Mouse (Mus musculus) MN1 (cell line): Measurements from ENCODE around the gene Gprin1.

Source experiments
- DNase-seq: peaks from one replicate; pipeline ENCODE4 v3.0.0-alpha.2; 2016; ENCODE audit warnings: low spot score

Gprin1 gene

GRCm38 (mm10) chr13:54726131-54726530 lies 23.5 kb downstream of the Gprin1 start:
- DNase-seq, result peak; percentile 71

DNA sequence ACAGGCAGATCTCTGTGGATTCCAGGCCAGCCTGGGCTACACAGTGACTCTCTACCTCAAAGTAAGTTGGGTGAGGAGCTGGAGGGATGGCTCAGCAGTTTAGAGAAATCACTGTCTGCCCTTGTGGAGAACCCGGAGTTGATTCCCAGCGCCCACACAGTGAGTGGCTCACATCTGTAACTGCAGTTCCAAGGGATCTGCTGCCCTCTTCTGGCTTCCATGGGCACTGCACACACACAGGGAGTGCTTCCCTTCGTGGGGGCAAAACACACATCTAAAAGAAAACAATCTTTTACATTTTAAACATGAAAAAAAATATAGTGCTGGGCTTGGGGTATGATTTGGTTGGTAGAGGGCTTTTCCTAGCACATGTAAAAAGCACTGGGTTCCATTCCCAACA lies 26.5 kb downstream of the Gprin1 start:
- DNase-seq, result no peak

DNA sequence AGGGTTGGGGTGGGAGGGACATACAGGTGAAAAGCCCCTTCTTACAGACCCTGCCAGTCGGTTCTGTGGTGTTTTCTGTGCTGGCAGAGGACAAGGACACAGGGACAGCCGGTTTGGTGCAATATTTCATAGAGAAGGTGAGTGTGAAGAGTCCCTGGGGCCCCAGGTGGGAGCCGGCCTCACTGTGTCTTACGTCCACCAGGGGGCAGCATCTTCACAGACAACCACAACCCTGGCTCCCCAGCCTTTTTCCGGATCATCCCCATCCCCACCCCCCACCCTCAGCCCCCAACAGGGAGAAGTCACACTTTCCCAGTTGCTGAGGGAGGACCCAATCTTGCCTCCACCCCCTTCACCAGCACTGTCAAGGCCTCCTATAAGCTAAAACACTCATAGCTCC lies 32.8 kb downstream of the Gprin1 start:
- DNase-seq, result peak; percentile 61

GRCm38 (mm10) chr13:54714996-54715395 lies 34.7 kb downstream of the Gprin1 start:
- DNase-seq, result peak; percentile 81

GRCm38 (mm10) chr13:54714393-54714792 lies 35.3 kb downstream of the Gprin1 start:
- DNase-seq, result no peak

- DNase-seq, result no peak
Observed at GRCm38 (mm10) chr13:54710866-54711265, 38.8 kb downstream of the Gprin1 start.

DNA sequence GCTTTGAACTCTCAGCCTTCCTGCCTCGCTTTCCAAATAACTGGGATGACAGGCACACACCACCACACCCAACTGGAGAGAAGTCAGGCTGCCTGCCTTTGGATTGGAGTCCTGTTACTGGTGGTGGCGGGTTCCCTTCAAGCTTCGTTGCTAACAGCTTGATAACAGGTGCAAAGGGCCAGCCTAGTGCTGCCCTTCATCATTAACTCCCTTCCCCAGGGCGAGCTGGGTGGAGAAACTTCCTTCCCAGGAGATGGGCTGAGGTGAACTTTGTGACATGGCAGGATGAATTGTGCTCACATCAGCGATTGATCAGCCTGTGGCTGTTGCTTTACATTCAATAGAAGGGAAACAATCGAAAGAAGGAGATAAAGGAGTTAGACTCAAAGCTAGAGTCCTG lies 44.8 kb downstream of the Gprin1 start:
- DNase-seq, result no peak

GRCm38 (mm10) chr13:54702507-54702906 lies 47.2 kb downstream of the Gprin1 start:
- DNase-seq, result no peak

DNA sequence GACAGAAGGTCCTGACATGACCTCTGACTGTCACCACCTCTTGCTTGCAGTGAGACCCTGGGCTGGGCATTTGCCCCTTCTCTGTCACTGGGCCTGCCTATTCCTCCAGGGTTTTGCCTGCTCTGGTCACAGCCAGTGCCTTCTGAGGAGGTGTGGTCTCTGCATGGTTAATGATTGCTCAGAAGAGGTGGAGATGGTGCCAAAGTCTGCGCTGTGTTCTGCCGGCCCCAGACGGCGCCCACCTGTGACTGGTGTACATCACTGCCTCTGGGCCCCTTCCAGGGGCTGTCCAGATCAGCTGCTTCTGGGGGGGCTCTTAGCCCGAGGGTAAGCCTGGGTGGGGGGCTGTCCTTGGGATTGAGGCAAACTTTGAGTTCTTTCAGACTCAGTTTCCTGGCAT lies 48.4 kb downstream of the Gprin1 start, which contains the start of gene Cdhr2:
Gene Cdhr2 (plus strand): TSS at position 219 of the 400 bp plus-strand sequence.
- DNase-seq, result no peak

- DNase-seq, result no peak
Observed at GRCm38 (mm10) chr13:54695479-54696230, 54.0 kb downstream of the Gprin1 start.

GRCm38 (mm10) chr13:54694348-54695060 lies 55.2 kb downstream of the Gprin1 start:
- DNase-seq, result peak; percentile 91

DNA sequence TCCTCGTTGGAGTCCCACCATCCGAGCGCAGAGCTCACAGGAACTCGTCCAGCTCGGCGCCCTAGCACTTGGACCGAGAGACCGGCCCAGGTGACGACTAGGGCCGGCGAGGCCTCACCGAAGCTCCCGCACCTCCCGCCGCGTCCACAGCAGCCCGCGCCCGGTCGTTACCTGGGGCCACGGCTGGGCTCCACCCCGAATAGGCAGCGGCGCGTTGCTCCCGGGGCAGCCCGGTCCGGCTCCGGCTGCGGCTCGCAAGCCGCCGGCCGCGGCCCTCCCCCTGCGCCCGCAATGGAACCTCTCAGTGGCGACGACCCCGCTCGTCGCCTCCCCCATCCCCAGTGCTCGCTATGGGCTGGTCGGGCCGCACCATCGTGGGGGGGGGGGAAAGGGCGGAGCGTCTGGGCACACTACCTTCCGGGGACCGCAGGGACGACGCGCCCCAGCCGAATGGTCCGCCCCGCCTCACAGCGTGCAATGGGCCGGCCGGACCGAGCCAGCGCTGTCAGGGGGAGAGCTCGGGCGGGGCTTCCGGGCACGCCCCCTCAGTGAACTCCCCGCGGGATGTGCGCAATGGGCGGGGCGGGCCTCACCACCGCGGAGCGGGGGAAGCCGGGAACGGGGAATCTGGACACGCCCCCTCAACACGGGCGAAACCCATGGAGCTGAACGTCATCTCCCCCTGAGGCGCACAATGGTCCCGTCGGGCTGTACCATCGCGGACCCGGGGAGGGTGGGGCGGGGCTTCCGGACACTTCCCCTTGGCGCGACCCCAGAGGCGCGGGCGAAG lies 55.9 kb downstream of the Gprin1 start, which contains the start of gene Rnf44:
Gene Rnf44 (minus strand): TSS at position 350 of the 790 bp plus-strand sequence.
- peak; percentile 99 for DNase-seq

GRCm38 (mm10) chr13:54692711-54693557 lies 56.7 kb downstream of the Gprin1 start:
- no peak for DNase-seq

DNA sequence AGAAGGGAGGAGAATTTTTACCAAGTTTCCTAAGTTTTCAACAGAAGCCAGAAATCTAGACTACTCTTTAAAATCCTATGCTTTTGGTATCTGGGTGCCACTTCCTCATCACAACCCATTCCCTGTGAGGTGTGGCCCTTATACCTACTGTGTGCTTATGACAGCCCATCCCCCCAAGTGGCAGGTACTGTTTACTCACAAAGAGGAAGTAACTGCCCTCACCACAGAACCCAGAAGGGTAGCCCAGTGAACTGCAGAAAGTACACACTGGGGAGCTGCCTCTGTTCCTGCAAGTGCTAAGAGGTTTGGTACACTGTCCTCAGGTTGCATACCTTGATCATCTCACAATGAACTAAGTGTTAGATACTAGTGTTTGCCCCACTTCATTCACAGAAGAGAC lies 57.9 kb downstream of the Gprin1 start:
- no peak for DNase-seq

DNA sequence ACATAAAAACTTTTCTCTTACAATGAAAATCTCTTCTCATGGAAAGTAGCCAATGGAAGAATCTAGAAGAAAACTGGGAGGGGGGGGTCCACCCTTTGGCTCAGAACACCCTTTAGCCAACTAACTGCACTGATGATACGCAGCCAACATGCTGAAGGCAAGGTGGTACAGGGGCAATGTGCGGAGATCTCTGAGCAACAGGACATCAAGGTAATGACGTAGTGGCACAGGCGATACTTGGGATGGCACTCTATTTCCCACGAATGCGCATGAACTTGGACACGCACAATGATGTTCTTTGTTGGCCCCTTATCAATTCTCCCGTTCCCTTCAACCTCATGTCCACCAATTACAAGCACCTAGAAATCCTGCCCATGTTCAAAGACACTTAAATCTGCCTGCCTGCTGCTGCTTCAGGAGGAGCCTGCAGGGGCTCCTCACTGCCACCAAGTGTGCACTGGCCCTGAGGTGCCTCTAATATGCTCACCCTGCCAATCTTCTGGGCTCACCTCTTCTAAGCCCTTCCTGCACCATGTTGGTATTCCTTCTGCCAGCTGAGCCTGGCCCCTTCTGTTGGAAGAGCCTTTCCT lies 59.4 kb downstream of the Gprin1 start:
- no peak for DNase-seq

- peak; percentile 97 for DNase-seq
Observed at GRCm38 (mm10) chr13:54687575-54688424, 61.9 kb downstream of the Gprin1 start.

GRCm38 (mm10) chr13:54687096-54687495 lies 62.6 kb downstream of the Gprin1 start:
- peak; percentile 73 for DNase-seq
